Mouse (Mus musculus): ENCODE results near the gene Slc16a13. TPM values are rescaled to one million over a fixed set of nuclear protein-coding genes. Genes with fewer than 3 reads are reported as not detected.

Slc16a13 gene
- total and polyA plus RNA-seq, 2 experiments from 2014 or later, result 4.5 to 5.5 TPM

GRCm38 (mm10) chr11:70254931-70255531, 34.2 kb upstream of the Slc16a13 start, which contains the start of gene Alox12:
TSS of gene Alox12 (minus strand) at chr11:70255353.
- TF ChIP-seq EP300 (IDR thresholded peaks at IDR 0.05; ENCODE audit: low read depth) (no peak), CTCF (IDR thresholded peaks at IDR 0.05; ENCODE audit: low read depth) (peak; percentile 58)
- Histone ChIP-seq H3K9ac (replicated peaks; ENCODE audit: low read depth, low read length) (peak within 1 kb of the TSS; percentile 45), H3K4me1 (ENCODE audit: control insufficient read depth, insufficient read depth) (no peaks in the 10 kb centered on the region), H3K9me3 (replicated peaks; ENCODE audit: control insufficient read depth, low read length) (no peaks in the 10 kb centered on the region), H3K4me2 (ENCODE audit: low read depth, low read length) (peak within 1 kb of the TSS; percentile 62), H3K4me3 (ENCODE audit: low read depth, low read length) (peak within 1 kb of the TSS; percentile 37), H3K27ac (ENCODE audit: low read depth) (no peak within 1 kb of the TSS), H3K27me3 (ENCODE audit: control insufficient read depth, insufficient read depth, low read length) (peaks cover 38% of the 10 kb centered on the region), H3K36me3 (replicated peaks; ENCODE audit: control insufficient read depth, insufficient read depth, low read length) (no peaks in the 10 kb centered on the region)
- under 1% methylated on average over 25 of the region's 25 CpGs for WGBS
- peak; percentile 53 for DNase-seq (ENCODE audit: low spot score)
- peak; percentile 59 for ATAC-seq (ENCODE audit: insufficient read depth, low read depth)

GRCm38 (mm10) chr11:70254337-70254736, 33.5 kb upstream of the Slc16a13 start:
- H3K27me3 ChIP-seq (ENCODE audit: control insufficient read depth, insufficient read depth, low read length), result peaks cover 38% of the 10 kb centered on the region
- peak overlapping the region; percentile 37 for H3K4me3 ChIP-seq (ENCODE audit: low read depth, low read length)

DNA sequence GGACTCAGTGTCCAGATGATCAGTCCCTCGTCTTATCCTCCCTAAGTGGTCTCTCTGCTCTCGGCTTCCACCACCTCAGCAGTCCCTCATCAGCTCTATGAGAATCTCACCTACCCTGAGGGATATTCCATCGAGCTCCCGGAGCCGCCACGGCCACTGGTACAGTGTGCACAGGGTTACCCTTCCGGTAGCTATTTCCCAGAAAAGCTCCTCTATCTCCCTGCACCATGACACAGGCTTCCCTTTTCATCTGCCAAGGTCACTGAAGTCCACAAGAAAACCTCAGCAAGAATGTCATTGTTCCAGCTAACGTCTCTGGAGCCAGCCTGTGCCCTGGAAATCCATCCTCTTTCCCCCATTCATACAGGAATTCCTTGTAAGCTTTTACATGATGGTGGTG, 31.0 kb upstream of the Slc16a13 start:
- ATAC-seq (ENCODE audit: insufficient read depth, low read depth) (peak; percentile 39; the same call in 1 of the 2 replicates), DNase-seq (ENCODE audit: low spot score) (no peak)
- Histone ChIP-seq H3K4me2 (ENCODE audit: low read depth, low read length) (no peak overlapping the region), H3K27ac (ENCODE audit: low read depth) (no peak overlapping the region), H3K4me1 (ENCODE audit: control insufficient read depth, insufficient read depth) (no peaks in the 10 kb centered on the region), H3K9me3 (replicated peaks; ENCODE audit: control insufficient read depth, low read length) (no peaks in the 10 kb centered on the region), H3K9ac (replicated peaks; ENCODE audit: low read depth, low read length) (no peak overlapping the region), H3K4me3 (ENCODE audit: low read depth, low read length) (no peak overlapping the region), H3K36me3 (replicated peaks; ENCODE audit: control insufficient read depth, insufficient read depth, low read length) (no peaks in the 10 kb centered on the region), H3K27me3 (ENCODE audit: control insufficient read depth, insufficient read depth, low read length) (peaks cover 43% of the 10 kb centered on the region)
- 52% methylated on average over 8 of the region's 8 CpGs for WGBS
- no peak; the same call in 1 of the 2 replicates for TF ChIP-seq EP300 (IDR thresholded peaks at IDR 0.05; ENCODE audit: low read depth)
- TF ChIP-seq CTCF (IDR thresholded peaks at IDR 0.05; ENCODE audit: low read depth), result no peak

More at GRCm38 (mm10) chr11:70254337-70254736, 33.5 kb upstream of the Slc16a13 start:
- no peaks in the 10 kb centered on the region for H3K4me1 ChIP-seq (ENCODE audit: control insufficient read depth, insufficient read depth)
- TF ChIP-seq EP300 (IDR thresholded peaks at IDR 0.05; ENCODE audit: low read depth) (no peak), CTCF (IDR thresholded peaks at IDR 0.05; ENCODE audit: low read depth) (no peak)
- H3K9ac ChIP-seq (replicated peaks; ENCODE audit: low read depth, low read length), result peak overlapping the region; percentile 45
- no peak for DNase-seq (ENCODE audit: low spot score)
- H3K9me3 ChIP-seq (replicated peaks; ENCODE audit: control insufficient read depth, low read length), result no peaks in the 10 kb centered on the region
- no peak for ATAC-seq (ENCODE audit: insufficient read depth, low read depth)
- WGBS, result 7% methylated on average over 18 of the region's 18 CpGs
- no peak overlapping the region for H3K27ac ChIP-seq (ENCODE audit: low read depth)
- peak overlapping the region; percentile 62 for H3K4me2 ChIP-seq (ENCODE audit: low read depth, low read length)
- H3K36me3 ChIP-seq (replicated peaks; ENCODE audit: control insufficient read depth, insufficient read depth, low read length), result no peaks in the 10 kb centered on the region

DNA sequence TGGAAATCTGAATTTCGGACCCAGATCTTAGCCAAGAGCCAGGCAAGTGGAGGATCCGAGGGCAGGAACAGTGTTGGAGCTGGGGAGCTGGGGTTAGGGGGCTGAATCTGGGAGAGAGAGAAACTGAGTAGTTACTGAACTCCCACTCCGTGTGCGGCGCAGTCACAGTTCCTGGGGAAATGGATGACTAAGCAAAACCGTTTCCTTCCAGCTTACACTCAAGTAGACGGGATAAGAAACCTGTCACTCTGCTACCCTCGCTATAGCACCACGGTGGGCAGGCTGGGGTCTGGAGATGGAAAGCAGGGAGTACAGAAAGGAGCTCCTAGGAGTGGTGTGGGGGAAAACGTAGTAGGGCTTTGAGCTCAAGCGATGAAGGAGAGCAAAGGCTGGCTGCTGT, 29.3 kb upstream of the Slc16a13 start:
- H3K4me1 ChIP-seq (ENCODE audit: control insufficient read depth, insufficient read depth), result no peaks in the 10 kb centered on the region

DNA sequence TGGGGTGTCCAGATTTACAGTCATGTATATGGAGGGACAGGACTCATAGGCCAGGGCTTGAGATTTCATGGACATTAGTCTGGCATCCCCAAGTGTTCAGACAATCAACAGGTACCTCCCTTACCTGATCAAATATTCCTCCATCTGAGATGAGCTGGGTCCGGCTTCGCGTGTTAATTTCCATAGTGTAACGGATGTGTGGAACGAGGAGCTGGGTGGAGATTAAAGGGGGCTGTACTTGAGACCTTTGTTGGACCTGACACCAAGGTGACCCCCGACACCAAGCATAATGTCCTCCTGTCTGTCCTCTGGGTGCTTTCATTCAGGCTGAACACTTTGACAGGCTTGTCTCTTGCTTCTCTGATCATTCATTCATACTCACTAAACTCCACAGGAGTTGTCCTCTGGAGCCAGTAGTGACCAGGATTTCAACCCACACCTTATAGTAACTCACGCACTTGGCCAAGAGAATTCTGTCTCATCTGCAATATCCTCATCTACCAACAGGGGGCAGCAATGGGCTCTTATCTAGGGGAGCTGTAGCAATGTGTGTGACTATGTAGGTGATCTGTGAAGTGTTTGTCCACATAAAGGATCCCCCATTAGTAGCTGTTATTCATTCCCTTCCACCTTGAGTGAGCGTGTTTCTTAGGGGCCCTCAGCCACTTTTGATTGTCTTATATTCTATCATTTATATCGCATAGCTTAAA, 26.4 kb upstream of the Slc16a13 start:
- TF ChIP-seq CTCF (IDR thresholded peaks at IDR 0.05; ENCODE audit: low read depth) (peak; percentile 83), EP300 (IDR thresholded peaks at IDR 0.05; ENCODE audit: low read depth) (no peak)
- no peaks in the 10 kb centered on the region for H3K36me3 ChIP-seq (replicated peaks; ENCODE audit: control insufficient read depth, insufficient read depth, low read length)
- H3K4me1 ChIP-seq (ENCODE audit: control insufficient read depth, insufficient read depth), result no peaks in the 10 kb centered on the region
- H3K4me2 ChIP-seq (ENCODE audit: low read depth, low read length), result no peak overlapping the region
- no peak overlapping the region for H3K9ac ChIP-seq (replicated peaks; ENCODE audit: low read depth, low read length)
- DNase-seq (ENCODE audit: low spot score), result no peak
- no peak overlapping the region for H3K27ac ChIP-seq (ENCODE audit: low read depth)
- H3K4me3 ChIP-seq (ENCODE audit: low read depth, low read length), result no peak overlapping the region
- 0 out of 2 replicates have a peak, but pooled peaks cover 10% of the 10 kb centered on the region for H3K27me3 ChIP-seq (ENCODE audit: control insufficient read depth, insufficient read depth, low read length)
- WGBS, result 47% methylated on average over 9 of the region's 9 CpGs
- no peaks in the 10 kb centered on the region for H3K9me3 ChIP-seq (replicated peaks; ENCODE audit: control insufficient read depth, low read length)
- no peak for ATAC-seq (ENCODE audit: insufficient read depth, low read depth)

More for the DNA sequence above, 29.3 kb upstream of the Slc16a13 start:
- Histone ChIP-seq H3K9ac (replicated peaks; ENCODE audit: low read depth, low read length) (no peak overlapping the region), H3K9me3 (replicated peaks; ENCODE audit: control insufficient read depth, low read length) (no peaks in the 10 kb centered on the region), H3K36me3 (replicated peaks; ENCODE audit: control insufficient read depth, insufficient read depth, low read length) (no peaks in the 10 kb centered on the region), H3K27ac (ENCODE audit: low read depth) (no peak overlapping the region), H3K4me2 (ENCODE audit: low read depth, low read length) (no peak overlapping the region), H3K27me3 (ENCODE audit: control insufficient read depth, insufficient read depth, low read length) (peaks cover 38% of the 10 kb centered on the region), H3K4me3 (ENCODE audit: low read depth, low read length) (no peak overlapping the region)
- DNase-seq (ENCODE audit: low spot score) (no peak), ATAC-seq (ENCODE audit: insufficient read depth, low read depth) (no peak)
- 43% methylated on average over 11 of the region's 11 CpGs for WGBS
- TF ChIP-seq EP300 (IDR thresholded peaks at IDR 0.05; ENCODE audit: low read depth), result no peak
- no peak for TF ChIP-seq CTCF (IDR thresholded peaks at IDR 0.05; ENCODE audit: low read depth)

Data from heart, postnatal 0 days (tissue).